11 mouse cellular contexts compared by ENCODE assay signal in the genomic region with DNA sequence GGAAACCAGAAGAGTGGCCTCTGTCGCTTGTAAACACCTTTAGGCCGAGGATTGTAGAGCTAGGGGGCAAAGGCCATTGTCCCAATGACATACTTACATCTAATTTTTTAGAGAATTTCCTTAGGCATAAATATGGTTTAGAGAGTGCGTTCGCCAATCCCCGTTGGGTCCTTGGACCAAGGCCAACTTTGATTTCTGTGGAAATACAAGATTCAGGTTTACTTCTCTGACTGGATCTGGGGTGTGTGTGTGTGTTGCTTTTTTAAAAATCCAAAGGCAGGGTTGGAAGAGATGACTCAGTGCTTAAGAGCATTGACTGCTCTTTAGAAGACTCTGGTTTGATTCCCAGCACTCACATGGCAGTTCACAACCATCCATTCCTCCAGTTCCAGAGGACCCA.
DNase-seq lines count a peak whose midpoint lies in the region; ATAC-seq and TF ChIP-seq lines count a peak whose summit lies in the region.
"Had no signal": no experiment of that assay in that cellular context is flagged by ENCODE, and none has a peak within 500 bp of the region (broad histone marks: within the 10 kb centered on the region; RNA-seq: fewer than 3 reads in every experiment).

No protein-coding gene starts in this region.

- ATAC-seq in heart, embryonic 16.5 days (replicated peaks; ENCODE audit: extremely low read depth, insufficient read depth, low FRiP score), result no peak
- no peak for ATAC-seq in embryonic facial prominence, embryonic 15.5 days (ENCODE audit: insufficient number of reproducible peaks, low FRiP score, low TSS enrichment, low read depth)
- ATAC-seq in limb, embryonic 13.5 days (ENCODE audit: low FRiP score, low read depth), result no peak
- ATAC-seq in erythroid progenitor cell, adult 5-6 weeks (replicated peaks; ENCODE audit: low FRiP score, poor library complexity, severe bottlenecking), result no peak

- H3K79me2 ChIP-seq in heart, adult 2 months (replicated peaks; ENCODE audit: control insufficient read depth, insufficient read depth, low read length), result no peaks in the 10 kb centered on the region

- no peak for DNase-seq in heart, adult 2 months
- DNase-seq in Muller cell, postnatal 12 days (ENCODE audit: inconsistent ontology term), result no peak
- no peak for DNase-seq in right cerebral cortex, postnatal 10 days (ENCODE audit: low spot score in 2 of 2)
- DNase-seq: heart, postnatal 4 days; kidney, postnatal 4 days had no signal

- H3K9ac ChIP-seq in heart, embryonic 16.5 days (ENCODE audit: low read length), result no peak overlapping the region
- no peak overlapping the region for H3K9ac ChIP-seq in heart, adult 2 months (ENCODE audit: low read depth, low read length)
- no peak overlapping the region for H3K9ac ChIP-seq in embryonic facial prominence, embryonic 15.5 days
- H3K9ac ChIP-seq in limb, embryonic 13.5 days, result peak overlapping the region; percentile 91

- TF ChIP-seq POLR2A in heart, adult 2 months (IDR thresholded peaks at IDR 0.05; ENCODE audit: insufficient read depth, low read depth, low read length), result no peak
- no peak for TF ChIP-seq POLR2A in cortical plate, adult 2 months (IDR thresholded peaks at IDR 0.05; ENCODE audit: extremely low read depth, insufficient read depth, low read length)

- no peaks in the 10 kb centered on the region for H3K9me3 ChIP-seq in heart, embryonic 16.5 days (replicated peaks; ENCODE audit: control insufficient read depth, low read length)
- no peaks in the 10 kb centered on the region for H3K9me3 ChIP-seq in embryonic facial prominence, embryonic 15.5 days (replicated peaks)
- no peaks in the 10 kb centered on the region for H3K9me3 ChIP-seq in limb, embryonic 13.5 days

- intact Hi-C loops in heart, adult 2 months (cut with DNase I), result loop anchor here (10.0 kb wide), 2 partner anchors 96 to 186 kb away; no protein-coding TSS in a partner anchor

- no peak for TF ChIP-seq CTCF in heart, adult 2 months (IDR thresholded peaks at IDR 0.05)
- no peak for TF ChIP-seq CTCF in cortical plate, adult 2 months (IDR thresholded peaks at IDR 0.05; ENCODE audit: extremely low read depth, insufficient read depth, low read length)

- H3K4me2 ChIP-seq in heart, embryonic 16.5 days (ENCODE audit: low read depth, low read length), result peak overlapping the region; percentile 74
- H3K4me2 ChIP-seq in embryonic facial prominence, embryonic 15.5 days (replicated peaks), result peak overlapping the region; percentile 75
- H3K4me2 ChIP-seq in limb, embryonic 13.5 days (replicated peaks), result peak overlapping the region; percentile 70

- TF ChIP-seq EP300 in heart, adult 2 months (IDR thresholded peaks at IDR 0.05; ENCODE audit: insufficient read depth, low read depth, low read length), result no peak

- H3K4me3 ChIP-seq in heart, embryonic 16.5 days (ENCODE audit: low read length), result peak overlapping the region; percentile 62
- H3K4me3 ChIP-seq in heart, adult 2 months, result no peak overlapping the region
- peak overlapping the region; percentile 86; the same call in 1 of the 2 replicates for H3K4me3 ChIP-seq in cortical plate, adult 2 months (ENCODE audit: insufficient read depth, low read length)
- peak overlapping the region; percentile 92 for H3K4me3 ChIP-seq in embryonic facial prominence, embryonic 15.5 days (replicated peaks)
- peak overlapping the region; percentile 69 for H3K4me3 ChIP-seq in limb, embryonic 13.5 days

- 74% methylated on average over 5 of the region's 5 CpGs for WGBS in heart, embryonic 16.5 days
- WGBS in heart, adult 2 months, result 86% methylated on average over 5 of the region's 5 CpGs
- 16% methylated on average over 5 of the region's 5 CpGs for WGBS in embryonic facial prominence, embryonic 15.5 days
- WGBS in limb, embryonic 13.5 days, result 23% methylated on average over 5 of the region's 5 CpGs

- H3K27me3 ChIP-seq in heart, embryonic 16.5 days (ENCODE audit: control insufficient read depth, insufficient read depth, low read length), result no peaks in the 10 kb centered on the region
- H3K27me3 ChIP-seq in heart, adult 2 months (ENCODE audit: control insufficient read depth, insufficient read depth, low read length), result peaks cover 6% of the 10 kb centered on the region
- no peaks in the 10 kb centered on the region for H3K27me3 ChIP-seq in embryonic facial prominence, embryonic 15.5 days
- H3K27me3 ChIP-seq in limb, embryonic 13.5 days, result no peaks in the 10 kb centered on the region

- no peak overlapping the region for H3K27ac ChIP-seq in heart, embryonic 16.5 days (ENCODE audit: low read length)
- H3K27ac ChIP-seq in heart, adult 2 months, result no peak overlapping the region
- no peak overlapping the region for H3K27ac ChIP-seq in cortical plate, adult 2 months (ENCODE audit: insufficient read depth, low read length)
- peak overlapping the region; percentile 92 for H3K27ac ChIP-seq in embryonic facial prominence, embryonic 15.5 days (replicated peaks)
- H3K27ac ChIP-seq in limb, embryonic 13.5 days, result no peak overlapping the region
- H3K27ac ChIP-seq: macrophage had no signal

- H3K36me3 ChIP-seq in heart, embryonic 16.5 days (ENCODE audit: control insufficient read depth, insufficient read depth), result no peaks in the 10 kb centered on the region
- H3K36me3 ChIP-seq in heart, adult 2 months (ENCODE audit: control insufficient read depth, insufficient read depth, low read length), result no peaks in the 10 kb centered on the region
- no peaks in the 10 kb centered on the region for H3K36me3 ChIP-seq in embryonic facial prominence, embryonic 15.5 days
- no peaks in the 10 kb centered on the region for H3K36me3 ChIP-seq in limb, embryonic 13.5 days

- peaks cover 13% of the 10 kb centered on the region; the same call in 1 of the 2 replicates for H3K4me1 ChIP-seq in heart, embryonic 16.5 days (ENCODE audit: control insufficient read depth, insufficient read depth, low read length)
- H3K4me1 ChIP-seq in heart, adult 2 months (ENCODE audit: control insufficient read depth, insufficient read depth, low read length), result peaks cover 1% of the 10 kb centered on the region; the same call in 1 of the 2 replicates
- H3K4me1 ChIP-seq in cortical plate, adult 2 months (ENCODE audit: control insufficient read depth, insufficient read depth, low read length), result peaks cover 5% of the 10 kb centered on the region
- peaks cover 14% of the 10 kb centered on the region for H3K4me1 ChIP-seq in embryonic facial prominence, embryonic 15.5 days
- H3K4me1 ChIP-seq in limb, embryonic 13.5 days, result peaks cover 23% of the 10 kb centered on the region
